Mouse (Mus musculus) ES-Bruce4 (cell line): Measurements from ENCODE around the gene Olfr11.

ENCODE experiments used
- CTCF ChIP-seq: IDR thresholded peaks from one replicate; pipeline ENCODE4 v1.8.1; 2011; ENCODE audit warnings: low read depth, low read length
- POLR2A ChIP-seq: IDR thresholded peaks from one replicate; pipeline ENCODE4 v1.8.1; 2011; ENCODE audit warnings: low read length; ENCODE audit not compliant: insufficient read depth

DNA sequence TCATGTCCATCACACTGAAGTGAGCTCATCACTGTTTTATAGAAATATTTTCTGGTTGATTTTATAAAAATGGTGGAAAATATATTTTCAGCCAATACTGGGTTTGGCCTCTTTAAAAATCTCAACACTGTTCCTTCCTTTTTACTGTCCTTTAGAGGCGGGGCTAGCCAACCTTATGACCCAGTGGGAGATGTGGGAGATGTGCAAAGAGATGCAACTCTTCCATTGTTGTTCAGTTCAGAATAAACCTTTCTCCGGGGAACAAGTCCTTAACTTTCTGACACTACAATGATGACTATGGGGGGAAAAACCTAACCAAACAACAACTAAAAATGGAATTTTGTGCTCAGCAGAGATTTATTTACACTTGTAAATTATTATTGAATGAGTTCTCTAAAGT lies 35.0 kb upstream of the Olfr11 start, which contains the start of gene Olfr1360:
- TF ChIP-seq POLR2A (no peak), CTCF (no peak)
